Mouse (Mus musculus) C2C12 (cell line): ENCODE results near the gene Efcab2.

Experiments used
- CEBPB ChIP-seq: IDR thresholded peaks from one replicate; pipeline ENCODE4 v1.6.1; 2011; ENCODE audit warnings: low read depth, mild to moderate bottlenecking, control low read depth, moderate library complexity
- CTCF ChIP-seq: IDR thresholded peaks from one replicate; pipeline ENCODE4 v1.5.1; 2011; ENCODE audit not compliant: control insufficient read depth, insufficient read depth, insufficient read length
- MAX ChIP-seq: IDR thresholded peaks from one replicate; pipeline ENCODE4 v1.6.1; 2011; ENCODE audit warnings: mild to moderate bottlenecking, control low read depth
- MYOD1 ChIP-seq: IDR thresholded peaks from one replicate; pipeline ENCODE4 v1.6.1; 2011; ENCODE audit warnings: low read depth; ENCODE audit not compliant: control insufficient read depth, insufficient read length
- MYOG ChIP-seq: IDR thresholded peaks from one replicate; pipeline ENCODE4 v1.6.1; 2011; ENCODE audit not compliant: control insufficient read depth, insufficient read length; ENCODE audit errors: extremely low read depth
- USF1 ChIP-seq: IDR thresholded peaks from one replicate; pipeline ENCODE4 v1.6.1; 2011; ENCODE audit warnings: low read depth, mild to moderate bottlenecking, control low read depth, moderate library complexity

- TF ChIP-seq USF1 (no peak), CEBPB (no peak), MAX (no peak), CTCF (no peak), MYOG (no peak), MYOD1 (no peak)
Observed at GRCm38 (mm10) chr1:178360264-178360663, 45.6 kb upstream of the Efcab2 start.
